Mouse (Mus musculus) forebrain, postnatal 0 days (tissue): ENCODE data around the gene Ero1l. TPM values are rescaled to one million over a fixed set of nuclear protein-coding genes. Genes with fewer than 3 reads are reported as not detected.
A peak's percentile ranks its signal among the peaks of the same experiment; 100 is the strongest.

Experiments
- ATAC-seq: fragments of 200-750 bp; cut with Nextera tagmentation; 2 replicates; pipeline ENCODE4 v1.8.0; 2017; ENCODE audit warnings: mild to moderate bottlenecking, moderate library complexity
- DNase-seq: peaks from one replicate; pipeline ENCODE4 v3.0.0-alpha.2; 2015
- H3K27ac ChIP-seq: fragments of 300-500 bp; sonication (generic); 2 replicates; pipeline ENCODE4 v1.5.1; 2014; ENCODE audit warnings: low read depth, mild to moderate bottlenecking, antibody characterized with exemption, low read length, moderate library complexity, mixed read lengths
- H3K27me3 ChIP-seq: fragments of 300-500 bp; sonication (generic); 2 replicates; pipeline ENCODE4 v1.6.1; 2014; ENCODE audit warnings: mild to moderate bottlenecking, low read length, mixed read lengths; ENCODE audit not compliant: insufficient read depth
- H3K36me3 ChIP-seq: fragments of 300-500 bp; sonication (generic); 2 replicates; pipeline ENCODE4 v1.6.1; 2014; ENCODE audit warnings: mild to moderate bottlenecking, moderate library complexity; ENCODE audit not compliant: insufficient read depth
- H3K4me1 ChIP-seq: fragments of 300-500 bp; sonication (generic); 2 replicates; pipeline ENCODE4 v1.6.1; 2014; ENCODE audit warnings: antibody characterized with exemption; ENCODE audit not compliant: insufficient read depth
- H3K4me2 ChIP-seq: fragments of 300-500 bp; sonication (generic); 2 replicates; pipeline ENCODE4 v1.6.1; 2014; ENCODE audit warnings: low read depth, mild to moderate bottlenecking, moderate library complexity
- H3K4me3 ChIP-seq: fragments of 300-500 bp; sonication (generic); 2 replicates; pipeline ENCODE4 v1.5.1; 2014; ENCODE audit warnings: low read depth, low read length, mixed read lengths
- H3K9ac ChIP-seq: fragments of 300-500 bp; sonication (generic); 2 replicates; pipeline ENCODE4 v1.6.1; 2014; ENCODE audit warnings: mild to moderate bottlenecking
- H3K9me3 ChIP-seq: fragments of 300-500 bp; sonication (generic); 2 replicates; pipeline ENCODE4 v1.6.1; 2016; ENCODE audit warnings: low read length
- CTCF ChIP-seq: sonication (generic); IDR thresholded peaks from 2 replicates; pipeline ENCODE4 v1.5.1; 2016; ENCODE audit warnings: antibody characterized with exemption, control low read depth, low read depth
- WGBS: fragments of 180-500 bp; shearing (Covaris S2); extraction: QIAGEN DNeasy Blood & Tissue Kit; methylation state at CpG from one replicate; pipeline ENCODE4 v1.1.7; 2014; 5-methylcytosine and 5-hydroxymethylcytosine counted together
- polyA plus RNA-seq: library from polyadenylated mRNA; unstranded; fragments of >200 nt; fragmentation: Nextera tagmentation; extraction: Ambion mirVana; gene quantifications from 2 replicates; pipeline ENCODE4 v1.2.1, GENCODE M21; 2015
- total RNA-seq: library from RNA; depleted of rRNA; stranded (reverse); fragments of >200 nt; gene quantifications from 2 replicates; pipeline ENCODE4 v1.2.3, GENCODE M21; 2014

Ero1l gene
- total and polyA plus RNA-seq, 2 experiments from 2014 or later = 17.9 to 24.9 TPM

DNA sequence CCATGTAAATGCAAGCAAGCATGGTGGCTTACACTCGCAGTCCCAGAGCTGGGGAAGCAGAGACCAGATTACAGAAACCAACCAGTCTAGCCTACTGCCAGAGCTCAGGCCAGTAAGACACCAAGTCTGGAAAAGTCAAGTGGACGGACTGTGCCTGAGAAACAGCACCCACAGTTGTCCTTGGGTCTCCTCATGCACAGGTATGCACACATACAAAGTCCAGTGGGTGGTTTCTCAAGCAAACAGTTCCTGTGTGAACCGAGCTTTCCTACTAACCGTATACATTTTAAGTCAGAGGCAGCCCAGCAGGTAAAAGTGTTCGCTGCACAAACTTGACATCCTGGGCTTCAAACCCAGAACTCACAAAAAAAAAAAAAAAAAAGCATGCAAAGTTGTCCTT lies 12.7 kb downstream of the Ero1l start:
- Histone ChIP-seq H3K4me1 (no peaks in the 10 kb centered on the region), H3K27me3 (no peaks in the 10 kb centered on the region), H3K9me3 (no peaks in the 10 kb centered on the region), H3K4me2 (no peak overlapping the region), H3K4me3 (no peak overlapping the region), H3K36me3 (peaks cover 31% of the 10 kb centered on the region), H3K9ac (no peak overlapping the region), H3K27ac (no peak overlapping the region)
- no peak for DNase-seq
- no peak for ATAC-seq
- no peak for TF ChIP-seq CTCF
- WGBS = 95% methylated on average over 5 of the region's 5 CpGs

DNA sequence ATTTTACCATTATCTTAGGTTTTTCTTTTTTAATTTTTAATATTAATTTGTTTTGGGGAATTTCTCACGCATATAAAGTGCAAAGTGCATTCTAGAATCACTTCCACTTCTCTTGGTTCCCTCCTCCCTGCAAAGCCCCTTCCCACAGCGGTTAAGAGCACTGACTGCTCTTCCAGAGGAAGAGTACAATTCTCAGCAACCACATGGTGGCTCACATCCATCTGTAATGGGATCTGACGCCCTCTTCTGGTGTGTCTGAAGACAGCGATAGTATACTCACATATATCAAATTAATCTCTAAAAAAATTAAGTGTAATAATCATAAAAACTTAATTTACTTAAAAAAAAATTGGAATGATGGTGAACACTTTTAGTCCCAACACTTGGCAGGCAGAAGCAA lies 14.2 kb downstream of the Ero1l start:
- H3K27ac ChIP-seq = no peak overlapping the region
- H3K9ac ChIP-seq = no peak overlapping the region
- DNase-seq = no peak
- H3K9me3 ChIP-seq = no peaks in the 10 kb centered on the region
- ATAC-seq = no peak
- peak; percentile 37; the same call in 1 of the 2 replicates for TF ChIP-seq CTCF
- no peak overlapping the region for H3K4me2 ChIP-seq
- H3K4me3 ChIP-seq = no peak overlapping the region
- no peaks in the 10 kb centered on the region for H3K27me3 ChIP-seq
- H3K36me3 ChIP-seq = peaks cover 45% of the 10 kb centered on the region
- no peaks in the 10 kb centered on the region for H3K4me1 ChIP-seq
- WGBS = 61% methylated on average over 4 of the region's 4 CpGs

DNA sequence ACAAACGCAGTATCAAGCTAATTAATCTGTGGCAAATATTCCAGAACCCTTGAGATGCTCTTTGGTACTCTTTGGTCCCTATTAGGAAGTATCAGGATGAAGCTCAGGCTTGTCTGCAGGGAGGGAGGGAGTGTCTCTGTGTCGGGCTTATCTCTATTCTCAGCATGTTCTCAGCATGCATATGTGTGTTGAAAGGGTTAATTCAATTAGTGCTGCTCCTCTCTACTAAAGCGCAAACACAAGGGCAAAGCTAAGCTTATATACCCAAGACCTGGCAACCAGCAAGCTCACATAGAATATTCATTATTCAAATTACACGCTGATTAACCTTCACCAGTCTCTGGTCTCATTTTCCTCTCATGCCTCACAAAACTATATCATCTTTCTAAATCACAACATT lies 14.6 kb downstream of the Ero1l start:
- no peak for TF ChIP-seq CTCF
- Histone ChIP-seq H3K27ac (no peak overlapping the region), H3K27me3 (no peaks in the 10 kb centered on the region), H3K4me2 (no peak overlapping the region), H3K9ac (no peak overlapping the region), H3K9me3 (no peaks in the 10 kb centered on the region), H3K36me3 (peaks cover 50% of the 10 kb centered on the region), H3K4me3 (no peak overlapping the region), H3K4me1 (no peaks in the 10 kb centered on the region)
- DNase-seq = no peak
- 31% methylated on average over 4 of the region's 4 CpGs for WGBS
- no peak for ATAC-seq

DNA sequence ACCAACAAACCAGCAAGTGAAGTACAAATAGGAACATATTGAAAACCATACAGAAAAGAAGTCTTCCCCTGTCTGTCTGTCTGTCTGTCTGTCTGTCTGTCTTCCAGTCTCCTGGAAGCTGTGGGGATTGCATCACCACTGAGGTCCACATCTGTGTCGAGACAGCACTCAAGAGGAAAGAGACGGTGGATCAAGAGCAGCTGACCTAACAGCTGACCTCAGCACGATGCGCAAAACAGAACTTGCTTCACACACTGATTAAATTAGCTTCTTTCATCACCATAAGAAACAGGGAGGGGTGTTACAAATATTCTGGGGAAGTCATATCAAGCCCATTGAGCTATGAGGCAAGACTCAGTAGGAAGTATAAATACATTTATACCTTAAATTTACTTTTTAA lies 27.0 kb downstream of the Ero1l start:
- ATAC-seq (no peak), DNase-seq (no peak)
- Histone ChIP-seq H3K27ac (no peak overlapping the region), H3K27me3 (no peaks in the 10 kb centered on the region), H3K4me3 (no peak overlapping the region), H3K9me3 (no peaks in the 10 kb centered on the region), H3K36me3 (peaks cover 21% of the 10 kb centered on the region), H3K9ac (no peak overlapping the region), H3K4me1 (no peaks in the 10 kb centered on the region), H3K4me2 (no peak overlapping the region)
- 88% methylated on average over 4 of the region's 4 CpGs for WGBS
- TF ChIP-seq CTCF = no peak

DNA sequence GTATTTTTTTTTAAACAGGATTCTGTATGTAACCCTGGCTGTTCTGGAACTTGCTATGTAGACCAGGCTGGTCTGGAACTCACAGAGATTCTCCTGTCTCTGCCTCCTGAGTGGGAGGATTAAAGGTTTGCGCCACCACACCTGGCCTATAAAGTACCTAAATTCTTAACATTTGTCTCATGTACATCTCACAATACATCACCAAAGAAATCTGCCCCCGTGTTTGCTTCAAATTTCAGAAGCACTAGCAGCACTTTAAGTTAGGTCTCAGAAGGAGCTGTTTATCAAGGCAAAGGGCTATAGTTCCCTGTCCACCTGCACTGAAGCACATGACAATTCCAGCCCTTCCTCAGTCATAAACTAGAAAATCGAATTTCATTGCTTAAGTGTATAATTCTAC lies 36.5 kb downstream of the Ero1l start:
- WGBS = 89% methylated on average over 3 of the region's 3 CpGs

DNA sequence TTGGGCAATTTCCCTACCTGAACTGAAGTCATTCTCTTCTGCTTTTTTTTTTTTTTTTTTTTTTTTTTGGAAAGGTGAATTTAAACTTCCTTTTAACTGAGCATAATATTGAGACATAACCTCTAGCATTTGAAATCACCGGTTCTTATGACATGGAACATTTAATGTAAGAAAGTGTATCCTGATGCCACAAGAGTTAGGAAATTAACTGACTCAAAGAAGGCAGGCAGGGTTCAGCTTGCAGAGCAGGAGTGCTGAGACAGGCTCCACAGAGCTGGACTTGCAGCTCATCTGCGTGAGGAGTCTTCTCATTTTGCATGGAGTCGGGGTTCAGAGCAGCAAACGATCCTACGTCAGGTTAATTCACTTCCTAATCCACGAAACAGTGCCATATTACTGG lies 42.8 kb downstream of the Ero1l start:
- Histone ChIP-seq H3K27me3 (no peaks in the 10 kb centered on the region), H3K9ac (no peak overlapping the region), H3K4me1 (no peaks in the 10 kb centered on the region), H3K9me3 (no peaks in the 10 kb centered on the region), H3K36me3 (peaks cover 18% of the 10 kb centered on the region), H3K4me3 (no peak overlapping the region), H3K4me2 (no peak overlapping the region), H3K27ac (no peak overlapping the region)
- no peak for ATAC-seq
- 88% methylated on average over 6 of the region's 6 CpGs for WGBS
- no peak for TF ChIP-seq CTCF
- no peak for DNase-seq

More for the DNA sequence above, 36.5 kb downstream of the Ero1l start:
- H3K4me2 ChIP-seq = no peak overlapping the region
- DNase-seq (no peak), ATAC-seq (no peak)
- H3K36me3 ChIP-seq = peaks cover 29% of the 10 kb centered on the region
- H3K4me3 ChIP-seq = no peak overlapping the region
- no peaks in the 10 kb centered on the region for H3K4me1 ChIP-seq
- H3K27me3 ChIP-seq = no peaks in the 10 kb centered on the region
- no peak overlapping the region for H3K9ac ChIP-seq
- H3K27ac ChIP-seq = no peak overlapping the region
- TF ChIP-seq CTCF = no peak
- H3K9me3 ChIP-seq = no peaks in the 10 kb centered on the region

DNA sequence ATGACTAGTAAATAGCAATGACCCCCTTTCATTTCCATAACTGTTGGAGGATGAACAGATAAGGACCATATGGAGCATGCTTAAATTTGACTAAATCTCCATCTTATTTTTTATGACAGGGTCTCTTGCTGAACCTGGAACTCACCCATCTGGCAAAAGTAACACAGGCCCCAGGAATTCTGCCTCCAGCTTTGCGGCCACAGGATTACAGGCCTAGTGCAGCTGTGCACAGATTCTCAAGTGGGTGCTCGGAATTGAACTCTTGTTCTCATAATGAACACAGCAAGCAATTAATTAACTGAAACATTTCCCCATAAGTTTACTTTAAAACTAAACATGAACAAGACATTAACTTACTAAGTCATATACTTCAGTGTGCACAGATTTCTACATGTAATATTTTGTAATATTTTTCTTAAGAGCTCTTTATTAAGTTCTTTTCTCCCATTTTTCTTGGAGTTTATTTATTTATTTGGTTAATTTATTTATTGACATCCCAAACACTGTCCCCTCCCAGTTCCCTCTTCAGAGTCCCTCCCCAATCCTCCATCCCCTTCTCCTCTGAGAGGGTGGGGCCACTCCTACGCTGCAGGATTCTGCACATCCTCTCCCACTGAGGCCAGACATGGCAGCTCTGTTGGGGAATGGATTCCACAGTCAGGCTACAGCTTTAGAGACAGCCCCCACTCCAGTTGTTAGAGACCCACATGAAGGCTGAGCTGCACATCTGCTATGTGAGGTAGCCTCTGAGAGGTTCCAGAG lies 54.6 kb downstream of the Ero1l start:
- Histone ChIP-seq H3K4me3 (no peak overlapping the region), H3K4me1 (no peaks in the 10 kb centered on the region), H3K4me2 (no peak overlapping the region), H3K27me3 (no peaks in the 10 kb centered on the region), H3K9ac (no peak overlapping the region), H3K9me3 (no peaks in the 10 kb centered on the region), H3K36me3 (peaks cover 13% of the 10 kb centered on the region), H3K27ac (no peak overlapping the region)
- DNase-seq (no peak), ATAC-seq (no peak)
- no peak for TF ChIP-seq CTCF
- WGBS = 75% methylated on average over 3 of the region's 3 CpGs
